Mouse (Mus musculus): Measurements from ENCODE around the gene Dlgap4. TPM values are rescaled to one million over a fixed set of nuclear protein-coding genes. Genes with fewer than 3 reads are reported as not detected.
A peak's percentile ranks its signal among the peaks of the same experiment; 100 is the strongest.

Dlgap4 gene
- polyA plus RNA-seq, 1 experiment from 2014 or later, result 10.4 TPM

GRCm38 (mm10) chr2:156589481-156589880, 24.0 kb upstream of the Dlgap4 start:
- Histone ChIP-seq H3K4me1 (replicated peaks) (no peaks in the 10 kb centered on the region), H3K9ac (no peak overlapping the region), H3K4me3 (replicated peaks) (no peak overlapping the region), H3K27me3 (no peaks in the 10 kb centered on the region; the same call in 1 of the 2 replicates), H3K27ac (replicated peaks) (no peak overlapping the region), H3K9me3 (replicated peaks) (no peaks in the 10 kb centered on the region), H3K4me2 (no peak overlapping the region), H3K36me3 (replicated peaks) (no peaks in the 10 kb centered on the region)
- WGBS (ENCODE audit: insufficient replicate concordance), result 75% methylated on average over 9 of the region's 9 CpGs
- ATAC-seq (ENCODE audit: insufficient read depth), result no peak

- no peak for ATAC-seq (ENCODE audit: insufficient read depth)
- H3K4me2 ChIP-seq, result no peak overlapping the region
- no peak overlapping the region for H3K9ac ChIP-seq
- H3K27ac ChIP-seq (replicated peaks), result no peak overlapping the region
- no peaks in the 10 kb centered on the region for H3K4me1 ChIP-seq (replicated peaks)
- no peaks in the 10 kb centered on the region for H3K9me3 ChIP-seq (replicated peaks)
- H3K36me3 ChIP-seq (replicated peaks), result no peaks in the 10 kb centered on the region
- H3K4me3 ChIP-seq (replicated peaks), result no peak overlapping the region
- WGBS (ENCODE audit: insufficient replicate concordance), result 66% methylated on average over 15 of the region's 15 CpGs
- no peaks in the 10 kb centered on the region for H3K27me3 ChIP-seq
Observed at GRCm38 (mm10) chr2:156594987-156595490, 18.5 kb upstream of the Dlgap4 start.

GRCm38 (mm10) chr2:156602581-156602980, 10.9 kb upstream of the Dlgap4 start:
- Histone ChIP-seq H3K9ac (no peak overlapping the region), H3K9me3 (replicated peaks) (no peaks in the 10 kb centered on the region), H3K4me1 (replicated peaks) (no peaks in the 10 kb centered on the region), H3K36me3 (replicated peaks) (no peaks in the 10 kb centered on the region), H3K4me2 (no peak overlapping the region), H3K4me3 (replicated peaks) (no peak overlapping the region), H3K27me3 (no peaks in the 10 kb centered on the region; the same call in 1 of the 2 replicates), H3K27ac (replicated peaks) (no peak overlapping the region)
- WGBS (ENCODE audit: insufficient replicate concordance), result 56% methylated on average over 7 of the region's 7 CpGs
- no peak for ATAC-seq (ENCODE audit: insufficient read depth)

DNA sequence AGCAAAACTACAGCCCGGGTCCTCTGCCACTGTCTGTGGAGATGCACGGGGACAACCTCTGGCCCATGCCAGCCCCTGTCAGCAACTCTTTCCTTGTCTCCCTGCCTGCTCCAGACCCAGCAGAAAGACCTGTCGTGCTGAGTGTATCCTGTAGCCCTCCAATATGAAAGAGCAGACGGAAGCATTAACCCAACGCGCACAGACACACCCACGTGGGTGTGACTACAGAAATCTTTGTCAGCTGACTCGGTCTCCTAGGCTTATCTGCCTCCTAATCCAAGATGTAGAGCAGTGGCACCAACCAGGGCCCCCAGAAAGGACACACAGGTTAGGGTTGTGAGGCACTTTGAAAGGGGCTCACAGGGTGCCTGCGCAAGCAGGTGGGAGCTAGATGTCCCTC, 9.8 kb upstream of the Dlgap4 start:
- Histone ChIP-seq H3K4me2 (no peak overlapping the region), H3K27me3 (no peaks in the 10 kb centered on the region; the same call in 1 of the 2 replicates), H3K4me1 (replicated peaks) (no peaks in the 10 kb centered on the region), H3K9me3 (replicated peaks) (no peaks in the 10 kb centered on the region), H3K9ac (no peak overlapping the region), H3K27ac (replicated peaks) (no peak overlapping the region), H3K36me3 (replicated peaks) (no peaks in the 10 kb centered on the region), H3K4me3 (replicated peaks) (no peak overlapping the region)
- 67% methylated on average over 9 of the region's 9 CpGs for WGBS (ENCODE audit: insufficient replicate concordance)
- no peak for ATAC-seq (ENCODE audit: insufficient read depth)

- H3K9me3 ChIP-seq (replicated peaks), result no peaks in the 10 kb centered on the region
- no peaks in the 10 kb centered on the region for H3K4me1 ChIP-seq (replicated peaks)
- H3K27me3 ChIP-seq, result peaks cover 13% of the 10 kb centered on the region; the same call in 1 of the 2 replicates
- 41% methylated on average over 3 of the region's 3 CpGs for WGBS (ENCODE audit: insufficient replicate concordance)
- no peak overlapping the region for H3K27ac ChIP-seq (replicated peaks)
- no peak overlapping the region for H3K9ac ChIP-seq
- no peak overlapping the region for H3K4me2 ChIP-seq
- ATAC-seq (ENCODE audit: insufficient read depth), result no peak
- H3K36me3 ChIP-seq (replicated peaks), result no peaks in the 10 kb centered on the region
- no peak overlapping the region for H3K4me3 ChIP-seq (replicated peaks)
Observed at GRCm38 (mm10) chr2:156605144-156605543, 8.4 kb upstream of the Dlgap4 start.

- H3K4me1 ChIP-seq (replicated peaks), result no peaks in the 10 kb centered on the region
- no peaks in the 10 kb centered on the region for H3K9me3 ChIP-seq (replicated peaks)
- no peak overlapping the region for H3K4me2 ChIP-seq
- no peak overlapping the region for H3K9ac ChIP-seq
- peaks cover 20% of the 10 kb centered on the region; the same call in 1 of the 2 replicates for H3K27me3 ChIP-seq
- H3K4me3 ChIP-seq (replicated peaks), result no peak overlapping the region
- no peak for ATAC-seq (ENCODE audit: insufficient read depth)
- no peak overlapping the region for H3K27ac ChIP-seq (replicated peaks)
- 52% methylated on average over 5 of the region's 5 CpGs for WGBS (ENCODE audit: insufficient replicate concordance)
- no peaks in the 10 kb centered on the region for H3K36me3 ChIP-seq (replicated peaks)
Observed at GRCm38 (mm10) chr2:156605971-156606370, 7.5 kb upstream of the Dlgap4 start.

GRCm38 (mm10) chr2:156613081-156613540, 394 bp upstream of the Dlgap4 start:
- Histone ChIP-seq H3K27me3 (peaks cover 88% of the 10 kb centered on the region), H3K9me3 (replicated peaks) (no peaks in the 10 kb centered on the region), H3K4me3 (replicated peaks) (peak overlapping the region; percentile 46), H3K36me3 (replicated peaks) (no peaks in the 10 kb centered on the region), H3K4me1 (replicated peaks) (peaks cover 6% of the 10 kb centered on the region), H3K4me2 (peak overlapping the region; percentile 66), H3K9ac (no peak overlapping the region), H3K27ac (replicated peaks) (no peak overlapping the region)
- ATAC-seq (ENCODE audit: insufficient read depth), result no peak
- WGBS (ENCODE audit: insufficient replicate concordance), result 1% methylated on average over 41 of the region's 41 CpGs

GRCm38 (mm10) chr2:156614258-156614556, 702 bp downstream of the Dlgap4 start:
- WGBS (ENCODE audit: insufficient replicate concordance), result 1% methylated on average over 18 of the region's 18 CpGs
- H3K9me3 ChIP-seq (replicated peaks), result no peaks in the 10 kb centered on the region
- H3K9ac ChIP-seq, result no peak overlapping the region
- no peaks in the 10 kb centered on the region for H3K36me3 ChIP-seq (replicated peaks)
- H3K4me1 ChIP-seq (replicated peaks), result peaks cover 6% of the 10 kb centered on the region
- H3K4me3 ChIP-seq (replicated peaks), result peak overlapping the region; percentile 46
- peak overlapping the region; percentile 66 for H3K4me2 ChIP-seq
- peaks cover 91% of the 10 kb centered on the region for H3K27me3 ChIP-seq
- ATAC-seq (ENCODE audit: insufficient read depth), result no peak
- no peak overlapping the region for H3K27ac ChIP-seq (replicated peaks)

GRCm38 (mm10) chr2:156614661-156615654, 1.5 kb downstream of the Dlgap4 start:
- peaks cover 90% of the 10 kb centered on the region for H3K27me3 ChIP-seq

GRCm38 (mm10) chr2:156616513-156616912, 3.0 kb downstream of the Dlgap4 start:
- Histone ChIP-seq H3K4me2 (no peak overlapping the region), H3K9ac (no peak overlapping the region), H3K4me3 (replicated peaks) (no peak overlapping the region), H3K27me3 (peaks cover 76% of the 10 kb centered on the region), H3K27ac (replicated peaks) (no peak overlapping the region), H3K4me1 (replicated peaks) (peaks cover 6% of the 10 kb centered on the region), H3K36me3 (replicated peaks) (no peaks in the 10 kb centered on the region), H3K9me3 (replicated peaks) (no peaks in the 10 kb centered on the region)
- 51% methylated on average over 7 of the region's 7 CpGs for WGBS (ENCODE audit: insufficient replicate concordance)
- ATAC-seq (ENCODE audit: insufficient read depth), result no peak

More at GRCm38 (mm10) chr2:156614661-156615654, 1.5 kb downstream of the Dlgap4 start:
- 9% methylated on average over 31 of the region's 31 CpGs for WGBS (ENCODE audit: insufficient replicate concordance)
- H3K4me2 ChIP-seq, result no peak overlapping the region
- no peak overlapping the region for H3K4me3 ChIP-seq (replicated peaks)
- no peaks in the 10 kb centered on the region for H3K36me3 ChIP-seq (replicated peaks)
- no peak overlapping the region for H3K9ac ChIP-seq
- H3K9me3 ChIP-seq (replicated peaks), result no peaks in the 10 kb centered on the region
- no peak for ATAC-seq (ENCODE audit: insufficient read depth)
- no peak overlapping the region for H3K27ac ChIP-seq (replicated peaks)
- H3K4me1 ChIP-seq (replicated peaks), result peaks cover 6% of the 10 kb centered on the region

DNA sequence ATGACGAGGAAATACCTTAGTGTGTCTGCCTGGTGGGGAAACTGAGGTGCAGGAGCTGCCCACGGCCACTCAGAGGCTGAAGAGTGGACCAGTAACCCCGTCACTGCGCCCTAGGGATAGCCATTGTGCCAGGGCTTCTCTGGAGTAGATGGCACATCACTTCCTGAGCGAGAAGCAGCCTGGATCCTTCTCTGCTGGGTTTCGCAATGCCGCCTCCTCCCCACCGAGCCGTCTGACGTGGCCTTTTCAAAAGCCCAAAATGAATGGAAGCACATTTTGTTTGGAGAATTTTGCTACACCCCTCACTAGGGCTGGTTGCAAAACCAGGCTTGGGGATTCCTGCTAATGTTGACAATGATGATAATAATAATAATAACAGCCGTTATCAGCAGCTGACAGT, 4.0 kb downstream of the Dlgap4 start:
- no peak for ATAC-seq (ENCODE audit: insufficient read depth)
- Histone ChIP-seq H3K27me3 (peaks cover 66% of the 10 kb centered on the region), H3K36me3 (replicated peaks) (no peaks in the 10 kb centered on the region), H3K4me2 (no peak overlapping the region), H3K4me1 (replicated peaks) (peaks cover 6% of the 10 kb centered on the region), H3K4me3 (replicated peaks) (no peak overlapping the region), H3K9me3 (replicated peaks) (no peaks in the 10 kb centered on the region), H3K9ac (no peak overlapping the region), H3K27ac (replicated peaks) (no peak overlapping the region)
- 28% methylated on average over 11 of the region's 11 CpGs for WGBS (ENCODE audit: insufficient replicate concordance)

Measured in liver, embryonic 15.5 days (tissue).